Mouse (Mus musculus) right cerebral cortex, postnatal 36 days (tissue): ENCODE data around the gene Odf3l1.
"Not testable (repeated sequence)": the region's sequence is repeated elsewhere in the genome, so short reads cannot be mapped to it uniquely, and the experiment has no call there.

Experiments
- DNase-seq, 2 experiments: peaks; one replicate each; pipeline ENCODE4 v3.0.0; 2022; ENCODE audit warnings: low spot score in 2 of 2, mixed read lengths in 1 of 2

Gene Odf3l1

GRCm38 (mm10) chr9:56864216-56864729 lies at the start of gene Odf3l1:
Gene Odf3l1 (minus strand): TSS chr9:56864679.
- DNase-seq: no peak

DNA sequence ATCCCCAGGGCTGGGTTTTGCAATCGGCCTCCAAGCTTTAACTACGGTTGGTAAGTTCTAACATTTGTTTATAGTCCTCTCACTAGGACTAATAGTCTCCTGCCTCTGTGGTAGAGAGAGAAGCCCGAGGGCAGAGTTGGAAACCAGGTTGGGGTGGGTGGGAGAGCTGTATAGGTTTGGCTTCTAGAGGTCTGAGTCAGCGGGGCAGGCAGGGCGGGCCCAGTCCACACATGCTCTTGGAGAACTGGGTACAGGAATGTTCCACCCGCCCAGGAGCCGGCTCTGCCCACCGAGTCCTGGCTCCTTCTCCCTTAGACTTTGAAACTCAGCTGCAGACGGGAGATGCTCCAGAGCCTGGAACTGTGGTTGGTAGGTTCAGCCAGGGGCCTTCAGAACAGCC lies 49.5 kb upstream of the Odf3l1 start:
- DNase-seq: no peak

DNA sequence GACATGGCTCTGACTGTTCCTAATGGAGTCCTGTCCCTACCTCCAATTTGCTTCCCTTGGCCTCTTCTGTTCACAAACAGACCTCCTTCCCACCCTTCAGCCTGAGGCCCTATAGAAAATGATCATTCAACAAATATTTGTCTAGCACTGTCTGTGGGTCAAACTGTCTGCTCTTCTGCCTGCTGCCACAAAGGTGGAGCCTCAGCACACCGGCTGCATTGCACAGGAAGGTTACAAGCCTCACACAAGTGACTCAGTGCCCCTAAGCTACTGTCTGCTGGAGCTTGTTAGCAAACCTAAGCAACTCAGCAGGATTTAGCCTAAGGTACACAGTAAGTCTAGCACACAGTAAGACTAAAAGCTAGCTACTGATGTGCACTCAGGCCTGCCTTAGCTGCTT lies 46.5 kb upstream of the Odf3l1 start:
- DNase-seq: no peak

- not testable (repeated sequence) for DNase-seq
Measured at GRCm38 (mm10) chr9:56909991-56910390, 45.5 kb upstream of the Odf3l1 start.

- no peak for DNase-seq
Measured at GRCm38 (mm10) chr9:56907549-56907948, 43.1 kb upstream of the Odf3l1 start.

GRCm38 (mm10) chr9:56903662-56904061 lies 39.2 kb upstream of the Odf3l1 start:
- DNase-seq: no peak

- no peak for DNase-seq
Measured at GRCm38 (mm10) chr9:56901187-56901586, 36.7 kb upstream of the Odf3l1 start.

GRCm38 (mm10) chr9:56900571-56900970 lies 36.1 kb upstream of the Odf3l1 start:
- DNase-seq: no peak

- no peak for DNase-seq
Measured at GRCm38 (mm10) chr9:56900060-56900459, 35.6 kb upstream of the Odf3l1 start.

DNA sequence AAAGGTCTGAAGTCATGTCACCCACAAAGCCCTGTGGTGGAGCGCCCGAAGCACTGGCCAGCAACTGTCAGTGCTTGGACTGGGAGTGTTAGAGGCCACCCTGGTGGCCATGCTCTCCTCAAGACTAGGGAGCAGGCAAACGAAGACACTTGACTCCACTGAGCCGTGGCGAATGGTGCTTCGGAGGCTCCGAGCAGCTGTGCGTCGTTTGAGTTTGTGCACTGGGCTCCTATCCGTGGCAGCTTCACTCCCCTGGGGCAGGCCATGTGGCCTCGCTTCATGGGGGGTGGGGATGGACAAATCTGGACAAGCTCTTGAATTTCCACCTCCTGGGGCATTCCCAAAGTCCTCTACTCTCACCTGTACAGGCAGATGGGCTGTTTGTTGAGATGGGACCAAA lies 34.9 kb upstream of the Odf3l1 start:
- no peak for DNase-seq

GRCm38 (mm10) chr9:56896779-56897178 lies 32.3 kb upstream of the Odf3l1 start:
- no peak for DNase-seq

DNA sequence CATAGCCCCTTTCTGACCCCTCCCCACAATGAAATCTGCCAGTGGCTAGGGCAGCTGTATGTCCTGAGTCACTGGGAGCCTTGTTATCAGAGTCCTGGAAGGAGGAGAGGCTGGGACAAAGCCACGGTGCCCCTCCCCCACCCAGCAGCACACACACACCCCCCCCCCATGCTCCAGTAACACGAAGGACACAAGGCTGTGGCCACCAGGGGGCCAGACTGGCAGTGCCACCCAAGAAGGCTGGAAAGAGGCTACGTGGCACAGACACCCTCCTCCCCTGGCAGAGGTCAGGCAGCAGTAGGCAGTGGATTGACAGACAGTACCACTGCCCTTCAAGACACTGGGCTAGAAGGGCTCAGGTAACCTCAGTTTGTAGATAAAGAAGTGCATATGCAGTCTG lies 29.5 kb upstream of the Odf3l1 start:
- DNase-seq: no peak

DNA sequence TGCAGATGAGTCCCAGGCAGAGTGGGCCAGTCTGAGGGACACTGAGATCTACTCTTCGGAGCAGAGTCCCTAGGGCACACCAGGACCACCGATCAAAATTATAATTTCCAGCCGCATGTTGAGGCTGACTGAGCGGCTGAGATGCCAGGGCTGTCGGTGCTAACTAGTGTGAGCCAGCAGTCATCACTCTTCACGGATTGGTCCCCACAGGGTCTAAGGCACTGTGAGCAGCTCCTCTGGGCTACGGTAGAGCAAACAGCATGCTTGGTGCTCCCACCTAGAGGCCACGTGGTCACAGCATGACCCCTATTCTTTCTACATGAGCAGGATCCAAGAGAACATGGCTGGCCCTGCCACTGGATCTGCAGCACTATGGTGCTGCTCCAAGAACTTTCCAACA lies 28.8 kb upstream of the Odf3l1 start:
- no peak for DNase-seq

GRCm38 (mm10) chr9:56892111-56892510 lies 27.6 kb upstream of the Odf3l1 start:
- no peak for DNase-seq

GRCm38 (mm10) chr9:56891517-56892011 lies 27.1 kb upstream of the Odf3l1 start:
- no peak for DNase-seq

DNA sequence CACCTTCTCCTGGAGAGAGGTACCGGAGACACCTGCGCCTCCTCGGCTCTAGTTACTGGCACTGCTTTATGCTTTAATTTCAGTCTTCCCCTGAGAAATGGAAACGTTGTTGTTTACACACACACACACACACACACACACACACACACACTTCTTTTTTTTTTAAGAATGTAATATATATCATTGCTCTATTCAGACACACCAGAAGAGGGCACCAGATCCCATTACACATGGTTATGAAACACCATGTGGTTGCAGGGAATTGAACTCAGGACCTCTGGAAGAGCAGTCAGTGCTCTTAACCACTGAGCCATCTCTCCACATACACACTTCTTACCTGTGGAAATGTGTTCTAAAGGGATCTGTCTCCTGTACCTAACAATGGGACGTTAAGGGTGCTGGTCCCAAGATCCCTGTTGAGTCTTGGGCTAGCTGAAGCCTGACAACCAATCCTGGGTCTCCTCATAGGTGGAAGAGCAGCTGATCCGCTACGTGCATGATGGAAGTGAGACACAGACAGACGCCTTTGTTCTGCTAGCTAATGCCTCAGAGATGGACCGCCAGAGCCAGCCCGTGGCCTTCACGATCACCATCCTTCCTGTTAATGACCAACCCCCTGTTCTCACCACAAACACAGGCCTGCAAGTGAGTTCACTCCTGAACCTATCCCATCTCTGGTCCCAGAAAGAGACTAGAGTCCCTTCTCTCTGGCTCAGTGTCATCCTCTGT lies 26.2 kb upstream of the Odf3l1 start:
- no peak for DNase-seq

GRCm38 (mm10) chr9:56889817-56890216 lies 25.3 kb upstream of the Odf3l1 start:
- peak; percentile 69 for DNase-seq

DNA sequence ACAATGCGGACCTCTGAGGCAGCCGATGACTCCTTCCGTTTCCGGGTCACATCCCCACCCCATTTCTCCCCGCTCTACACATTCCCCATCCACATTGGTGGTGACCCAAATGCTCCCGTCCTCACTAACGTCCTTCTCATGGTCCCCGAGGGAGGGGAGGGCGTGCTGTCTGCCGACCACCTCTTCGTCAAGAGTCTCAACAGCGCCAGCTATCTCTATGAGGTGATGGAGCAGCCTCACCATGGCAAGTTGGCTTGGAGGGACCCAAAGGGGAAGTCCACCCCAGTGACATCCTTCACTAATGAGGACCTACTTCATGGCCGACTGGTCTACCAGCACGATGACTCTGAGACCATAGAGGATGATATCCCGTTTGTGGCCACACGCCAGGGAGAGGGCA lies 23.1 kb upstream of the Odf3l1 start:
- no peak for DNase-seq

DNA sequence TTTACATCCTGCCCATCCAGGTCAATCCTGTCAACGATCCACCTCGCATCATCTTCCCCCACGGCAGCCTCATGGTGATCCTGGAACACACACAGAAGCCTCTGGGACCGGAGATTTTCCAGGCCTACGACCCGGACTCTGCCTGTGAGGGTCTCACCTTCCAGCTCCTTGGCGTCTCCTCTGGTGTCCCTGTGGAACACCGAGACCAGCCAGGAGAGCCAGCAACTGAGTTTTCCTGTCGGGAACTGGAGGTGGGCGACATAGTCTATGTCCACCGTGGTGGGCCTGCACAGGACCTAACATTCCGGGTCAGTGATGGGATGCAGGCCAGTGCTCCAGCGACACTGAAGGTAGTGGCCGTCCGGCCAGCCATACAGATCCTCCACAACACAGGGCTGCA lies 22.1 kb upstream of the Odf3l1 start:
- no peak for DNase-seq

GRCm38 (mm10) chr9:56886113-56886512 lies 21.6 kb upstream of the Odf3l1 start:
- no peak for DNase-seq

- DNase-seq: no peak
Measured at GRCm38 (mm10) chr9:56884328-56884727, 19.8 kb upstream of the Odf3l1 start.

DNA sequence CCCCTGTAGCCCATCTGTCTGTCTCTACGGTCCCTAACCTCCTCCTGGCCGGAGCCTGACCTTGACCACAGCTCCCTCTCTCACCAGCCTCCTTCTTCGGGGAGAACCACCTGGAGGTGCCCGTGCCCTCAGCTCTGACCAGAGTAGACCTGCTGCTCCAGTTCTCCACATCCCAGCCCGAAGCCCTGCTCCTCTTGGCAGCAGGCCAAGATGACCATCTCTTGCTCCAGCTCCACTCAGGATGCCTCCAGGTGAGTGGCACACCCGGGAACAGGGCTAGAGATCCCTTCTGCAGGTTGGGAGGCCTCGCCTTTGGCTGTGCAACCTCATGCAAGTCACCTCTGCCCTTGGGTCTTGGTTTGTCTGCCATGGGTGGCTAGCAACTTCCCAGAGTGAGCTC lies 19.0 kb upstream of the Odf3l1 start:
- no peak for DNase-seq

- no peak for DNase-seq
Measured at GRCm38 (mm10) chr9:56882818-56883217, 18.3 kb upstream of the Odf3l1 start.

GRCm38 (mm10) chr9:56882283-56882682 lies 17.8 kb upstream of the Odf3l1 start:
- DNase-seq: no peak
